In genomic region chr9:37085370-37085769, GRCm38 (mm10) we compare ENCODE assay signal across 9 mouse cellular contexts.
DNase-seq lines count a peak whose midpoint lies in the region; ATAC-seq and TF ChIP-seq lines count a peak whose summit lies in the region.
"Had no signal": no experiment of that assay in that cellular context is flagged by ENCODE, and none has a peak within 500 bp of the region (broad histone marks: within the 10 kb centered on the region; RNA-seq: fewer than 3 reads in every experiment).

No protein-coding gene starts in this region.

- no peak overlapping the region for H3K9ac ChIP-seq in hindbrain, embryonic 16.5 days (ENCODE audit: low read depth, low read length)
- H3K9ac ChIP-seq in hindbrain, embryonic 13.5 days, result no peak overlapping the region
- no peak overlapping the region for H3K9ac ChIP-seq in heart, embryonic 14.5 days (ENCODE audit: low read length)
- H3K9ac ChIP-seq in stomach, postnatal 0 days (ENCODE audit: low read length), result no peak overlapping the region
- H3K9ac ChIP-seq: neural tube, embryonic 12.5 days had no signal

- intact Hi-C loops in left cerebral cortex, postnatal 4 days (cut with DNase I), result no loop called here

- WGBS in hindbrain, embryonic 16.5 days, result 60% methylated on average over 2 of the region's 2 CpGs
- WGBS in hindbrain, embryonic 13.5 days, result 69% methylated on average over 2 of the region's 2 CpGs
- WGBS in heart, embryonic 14.5 days, result 46% methylated on average over 2 of the region's 2 CpGs
- WGBS in stomach, postnatal 0 days, result 56% methylated on average over 2 of the region's 2 CpGs

- TF ChIP-seq EP300 in stomach, postnatal 0 days (optimal IDR thresholded peaks at IDR 0.05), result no peak

- H3K27ac ChIP-seq in hindbrain, embryonic 16.5 days (ENCODE audit: low read depth, low read length), result no peak overlapping the region
- no peak overlapping the region for H3K27ac ChIP-seq in hindbrain, embryonic 13.5 days
- H3K27ac ChIP-seq in heart, embryonic 14.5 days (replicated peaks in 1 of 2; ENCODE audit: control insufficient read depth in 1 of 2, insufficient read depth in 1 of 2, low read depth in 2 of 2, low read length in 2 of 2), result peak overlapping the region in 1 of 2 experiments; percentile 30; a peak in 1 of 4 replicates
- H3K27ac ChIP-seq in stomach, postnatal 0 days (replicated peaks), result no peak overlapping the region
- H3K27ac ChIP-seq: neural tube, embryonic 12.5 days had no signal

- no peak for TF ChIP-seq CTCF in stomach, postnatal 0 days (IDR thresholded peaks at IDR 0.05; ENCODE audit: low read depth)

- no peaks in the 10 kb centered on the region for H3K9me3 ChIP-seq in hindbrain, embryonic 16.5 days (ENCODE audit: control insufficient read depth, low read length)
- no peaks in the 10 kb centered on the region for H3K9me3 ChIP-seq in hindbrain, embryonic 13.5 days
- no peaks in the 10 kb centered on the region for H3K9me3 ChIP-seq in heart, embryonic 14.5 days (ENCODE audit: control insufficient read depth, low read length)
- no peaks in the 10 kb centered on the region for H3K9me3 ChIP-seq in stomach, postnatal 0 days (ENCODE audit: control insufficient read depth, low read length)
- H3K9me3 ChIP-seq: neural tube, embryonic 12.5 days had no signal

- H3K36me3 ChIP-seq in hindbrain, embryonic 16.5 days (ENCODE audit: control insufficient read depth, insufficient read depth, low read length), result no peaks in the 10 kb centered on the region
- peaks cover 14% of the 10 kb centered on the region; the same call in 1 of the 2 replicates for H3K36me3 ChIP-seq in hindbrain, embryonic 13.5 days
- no peaks in the 10 kb centered on the region for H3K36me3 ChIP-seq in heart, embryonic 14.5 days (ENCODE audit: control insufficient read depth, insufficient read depth, low read length)
- no peaks in the 10 kb centered on the region for H3K36me3 ChIP-seq in stomach, postnatal 0 days (ENCODE audit: control insufficient read depth, insufficient read depth, low read length)

- no peaks in the 10 kb centered on the region; the same call in 1 of the 2 replicates for H3K4me1 ChIP-seq in hindbrain, embryonic 16.5 days (ENCODE audit: control insufficient read depth, insufficient read depth, low read depth, low read length)
- H3K4me1 ChIP-seq in hindbrain, embryonic 13.5 days (replicated peaks), result peaks cover 12% of the 10 kb centered on the region
- peaks cover 4 to 12% of the 10 kb centered on the region in 2 experiments; a peak in 3 of 4 replicates for H3K4me1 ChIP-seq in heart, embryonic 14.5 days (ENCODE audit: control insufficient read depth in 2 of 2, insufficient read depth in 2 of 2, low read length in 2 of 2)
- H3K4me1 ChIP-seq in stomach, postnatal 0 days (replicated peaks; ENCODE audit: control insufficient read depth, insufficient read depth), result 0 out of 2 replicates have a peak, but pooled peaks cover 3% of the 10 kb centered on the region

- DNase-seq in testis, postnatal 14 days (ENCODE audit: low spot score), result peak; percentile 36
- no peak for DNase-seq in testis, postnatal 10 days (ENCODE audit: low spot score)
- DNase-seq in stomach, postnatal 0 days (ENCODE audit: low spot score), result no peak
- DNase-seq in left cerebral cortex, postnatal 4 days, result no peak
- no peak for DNase-seq in c-Kit-positive CD71-positive TER-119-positive erythroid progenitor cells, embryonic 14.5 days (ENCODE audit: low spot score)

- no peaks in the 10 kb centered on the region for H3K27me3 ChIP-seq in hindbrain, embryonic 16.5 days (replicated peaks; ENCODE audit: control insufficient read depth, insufficient read depth, low read length)
- no peaks in the 10 kb centered on the region for H3K27me3 ChIP-seq in hindbrain, embryonic 13.5 days
- H3K27me3 ChIP-seq in heart, embryonic 14.5 days (ENCODE audit: control insufficient read depth, insufficient read depth, low read length), result no peaks in the 10 kb centered on the region
- no peaks in the 10 kb centered on the region for H3K27me3 ChIP-seq in stomach, postnatal 0 days (ENCODE audit: control insufficient read depth, insufficient read depth, low read length)
- H3K27me3 ChIP-seq: neural tube, embryonic 12.5 days had no signal

- no peak overlapping the region for H3K4me3 ChIP-seq in hindbrain, embryonic 16.5 days (ENCODE audit: low read length)
- no peak overlapping the region for H3K4me3 ChIP-seq in hindbrain, embryonic 13.5 days
- no peak overlapping the region for H3K4me3 ChIP-seq in heart, embryonic 14.5 days (ENCODE audit: control insufficient read depth in 1 of 2, insufficient read depth in 1 of 2, low read depth in 1 of 2, low read length in 2 of 2)
- H3K4me3 ChIP-seq in stomach, postnatal 0 days (ENCODE audit: low read depth, low read length), result no peak overlapping the region
- H3K4me3 ChIP-seq: neural tube, embryonic 12.5 days had no signal

- 0 out of 2 replicates have a peak, but pooled peaks have one; percentile 37 for ATAC-seq in hindbrain, embryonic 16.5 days
- ATAC-seq in hindbrain, embryonic 13.5 days (ENCODE audit: low FRiP score), result no peak
- ATAC-seq in heart, embryonic 14.5 days (ENCODE audit: insufficient number of reproducible peaks, insufficient read depth, low FRiP score, low read depth), result peak; percentile 38; the same call in 1 of the 2 replicates
- ATAC-seq in stomach, postnatal 0 days (ENCODE audit: low FRiP score, low TSS enrichment), result peak; percentile 42; the same call in 1 of the 2 replicates

- no peak overlapping the region for H3K4me2 ChIP-seq in hindbrain, embryonic 16.5 days (ENCODE audit: low read length)
- no peak overlapping the region for H3K4me2 ChIP-seq in hindbrain, embryonic 13.5 days
- no peak overlapping the region for H3K4me2 ChIP-seq in heart, embryonic 14.5 days (ENCODE audit: low read length)
- H3K4me2 ChIP-seq in stomach, postnatal 0 days (replicated peaks; ENCODE audit: low read depth), result no peak overlapping the region
- H3K4me2 ChIP-seq: neural tube, embryonic 12.5 days had no signal
